Mouse (Mus musculus): ENCODE measurements at regions not wholly inside any gene's neighbourhood (a gene's known extent, or its start where the extent isn't known, plus 50 kb on each side); places are given as distances from the start of the nearest gene placed in this dataset.

DNA sequence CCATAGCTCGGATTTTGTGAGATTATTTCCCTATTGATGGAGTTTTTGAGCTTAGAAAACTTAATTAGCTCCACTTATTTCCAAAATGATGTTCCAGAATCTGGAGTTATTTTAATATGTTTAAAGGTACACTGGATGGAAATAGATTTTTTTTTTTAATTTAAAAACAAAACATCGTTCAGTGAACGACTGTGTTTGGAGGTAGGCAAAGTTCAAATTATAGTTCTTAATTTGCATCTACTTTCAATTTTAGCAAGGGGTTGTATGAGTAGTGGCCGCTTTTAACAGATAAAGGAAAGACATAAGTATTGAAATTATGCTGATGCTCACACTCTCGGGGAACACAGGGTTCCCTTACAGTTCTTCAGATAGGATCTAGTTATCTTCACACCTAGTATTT, 284.6 kb upstream of the Adgrl2 start:
- no peaks in the 10 kb centered on the region for H3K36me3 ChIP-seq
- no peak overlapping the region for H3K4me3 ChIP-seq (replicated peaks)
- peaks cover 6% of the 10 kb centered on the region; the same call in 1 of the 2 replicates for H3K4me1 ChIP-seq
- WGBS = 88% methylated on average over 5 of the region's 5 CpGs
- H3K27me3 ChIP-seq = no peaks in the 10 kb centered on the region
- H3K27ac ChIP-seq = no peak overlapping the region
- H3K9ac ChIP-seq = no peak overlapping the region
- H3K9me3 ChIP-seq (replicated peaks) = no peaks in the 10 kb centered on the region
- ATAC-seq (replicated peaks; ENCODE audit: low FRiP score) = no peak
- H3K4me2 ChIP-seq = no peak overlapping the region

DNA sequence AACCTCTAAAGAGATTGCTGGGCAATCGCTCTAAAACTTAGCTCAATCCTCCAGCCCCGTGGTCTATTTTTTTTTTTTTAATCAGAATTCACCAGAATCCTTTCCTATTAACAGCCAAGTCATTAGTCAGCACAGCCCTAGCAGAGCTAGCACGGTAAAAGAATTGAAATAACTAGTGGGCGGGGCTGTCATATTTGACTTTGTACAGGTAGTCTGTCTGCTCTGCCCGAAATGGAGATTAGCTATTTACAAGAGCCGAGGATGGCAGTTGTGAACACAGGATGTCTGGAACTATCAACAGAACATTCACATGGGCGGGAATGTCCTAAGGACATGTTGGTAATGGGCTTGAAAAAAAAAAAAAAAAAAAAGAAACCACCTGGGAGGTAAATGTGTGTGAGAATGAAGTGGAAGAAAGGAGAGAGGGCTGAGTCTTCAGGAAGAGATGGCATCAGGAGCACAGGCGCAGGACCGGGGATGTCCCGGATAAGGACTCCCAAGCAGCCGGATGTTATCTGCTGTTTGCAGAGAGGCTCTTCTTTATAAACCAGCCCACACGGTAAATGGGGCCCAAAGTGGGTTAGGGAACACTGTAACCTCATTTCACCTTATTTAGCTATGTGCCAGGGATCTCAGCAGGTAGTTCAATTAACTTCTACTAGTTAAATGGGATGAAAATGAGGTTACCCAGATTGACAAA, 283.8 kb upstream of the Adgrl2 start:
- Histone ChIP-seq H3K9ac (no peak overlapping the region), H3K9me3 (replicated peaks) (no peaks in the 10 kb centered on the region), H3K27ac (no peak overlapping the region; the same call in 1 of the 2 replicates), H3K4me3 (replicated peaks) (no peak overlapping the region), H3K36me3 (no peaks in the 10 kb centered on the region), H3K27me3 (no peaks in the 10 kb centered on the region), H3K4me1 (peaks cover 6% of the 10 kb centered on the region; the same call in 1 of the 2 replicates), H3K4me2 (peak overlapping the region; percentile 25)
- WGBS = 58% methylated on average over 12 of the region's 12 CpGs
- no peak for ATAC-seq (replicated peaks; ENCODE audit: low FRiP score)

DNA sequence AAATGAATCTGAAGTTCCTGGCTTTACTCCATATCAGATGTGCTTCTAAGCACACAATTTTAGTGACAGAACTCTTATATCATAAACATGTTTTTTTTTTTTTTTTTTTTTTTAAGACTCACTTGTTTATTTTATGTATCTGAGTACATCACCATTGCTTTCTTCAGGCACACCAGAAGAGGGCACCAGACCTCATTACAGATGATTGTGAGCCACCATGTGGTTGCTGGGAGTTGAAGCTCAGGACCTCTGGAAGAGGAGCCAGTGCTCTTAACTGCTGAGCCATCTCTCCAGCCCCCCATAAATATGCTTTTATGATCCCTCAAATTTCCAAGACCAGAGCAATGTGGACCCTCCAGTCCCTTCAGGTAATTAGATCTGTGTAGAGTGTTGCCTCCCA, 280.1 kb upstream of the Adgrl2 start:
- Histone ChIP-seq H3K27me3 (no peaks in the 10 kb centered on the region), H3K36me3 (no peaks in the 10 kb centered on the region), H3K4me2 (no peak overlapping the region), H3K4me3 (replicated peaks) (no peak overlapping the region), H3K9ac (no peak overlapping the region), H3K27ac (no peak overlapping the region), H3K9me3 (replicated peaks) (no peaks in the 10 kb centered on the region), H3K4me1 (peaks cover 6% of the 10 kb centered on the region; the same call in 1 of the 2 replicates)
- no peak for ATAC-seq (replicated peaks; ENCODE audit: low FRiP score)

- 54% methylated on average over 3 of the region's 3 CpGs for WGBS
- H3K4me1 ChIP-seq = peaks cover 1% of the 10 kb centered on the region; the same call in 1 of the 2 replicates
- ATAC-seq (replicated peaks; ENCODE audit: low FRiP score) = no peak
- H3K4me3 ChIP-seq (replicated peaks) = no peak overlapping the region
- H3K36me3 ChIP-seq = no peaks in the 10 kb centered on the region
- no peaks in the 10 kb centered on the region for H3K27me3 ChIP-seq
- no peak overlapping the region for H3K27ac ChIP-seq
- no peaks in the 10 kb centered on the region for H3K9me3 ChIP-seq (replicated peaks)
- H3K4me2 ChIP-seq = no peak overlapping the region
- H3K9ac ChIP-seq = no peak overlapping the region
Observed at GRCm38 (mm10) chr3:149262332-149262970, 272.1 kb upstream of the Adgrl2 start.

- no peak overlapping the region for H3K27ac ChIP-seq
- peaks cover 8% of the 10 kb centered on the region for H3K4me1 ChIP-seq
- no peaks in the 10 kb centered on the region for H3K36me3 ChIP-seq
- H3K4me3 ChIP-seq (replicated peaks) = no peak overlapping the region
- no peak for ATAC-seq (replicated peaks; ENCODE audit: low FRiP score)
- no peaks in the 10 kb centered on the region for H3K27me3 ChIP-seq
- 95% methylated on average over 6 of the region's 6 CpGs for WGBS
- no peaks in the 10 kb centered on the region for H3K9me3 ChIP-seq (replicated peaks)
- no peak overlapping the region for H3K9ac ChIP-seq
- no peak overlapping the region for H3K4me2 ChIP-seq
Observed at GRCm38 (mm10) chr3:149261764-149262163, 271.4 kb upstream of the Adgrl2 start.

GRCm38 (mm10) chr3:149258826-149259225, 268.5 kb upstream of the Adgrl2 start:
- H3K27ac ChIP-seq = no peak overlapping the region
- WGBS = 95% methylated on average over 6 of the region's 6 CpGs
- no peak overlapping the region for H3K4me2 ChIP-seq
- H3K9me3 ChIP-seq (replicated peaks) = no peaks in the 10 kb centered on the region
- H3K27me3 ChIP-seq = peaks cover 4% of the 10 kb centered on the region
- H3K36me3 ChIP-seq = no peaks in the 10 kb centered on the region
- ATAC-seq (replicated peaks; ENCODE audit: low FRiP score) = no peak
- H3K4me3 ChIP-seq (replicated peaks) = no peak overlapping the region
- H3K4me1 ChIP-seq = peaks cover 15% of the 10 kb centered on the region
- no peak overlapping the region for H3K9ac ChIP-seq

DNA sequence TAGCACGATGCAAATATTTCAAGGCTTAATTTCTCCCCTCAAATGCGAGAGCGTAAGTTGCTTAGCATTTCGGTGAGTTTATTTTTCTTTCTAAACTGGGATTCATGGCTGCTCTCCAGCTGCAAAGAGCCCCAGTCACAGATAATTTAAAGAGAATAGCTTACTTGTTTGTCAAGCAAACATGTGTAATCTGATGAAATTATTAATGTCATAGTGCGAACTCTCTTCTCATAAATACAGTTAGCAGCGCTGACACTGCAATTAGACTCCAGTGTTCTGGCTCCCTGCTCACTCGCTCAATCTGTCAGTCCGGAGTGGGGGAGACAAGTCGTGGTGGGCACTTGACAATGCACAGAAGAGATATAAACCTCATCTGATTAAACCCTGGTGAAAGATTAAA, 266.5 kb upstream of the Adgrl2 start:
- H3K36me3 ChIP-seq = no peaks in the 10 kb centered on the region
- H3K4me2 ChIP-seq = peak overlapping the region; percentile 27
- WGBS = 32% methylated on average over 9 of the region's 9 CpGs
- H3K27ac ChIP-seq = no peak overlapping the region
- peaks cover 4% of the 10 kb centered on the region for H3K27me3 ChIP-seq
- H3K9ac ChIP-seq = no peak overlapping the region
- no peak for ATAC-seq (replicated peaks; ENCODE audit: low FRiP score)
- no peak overlapping the region for H3K4me3 ChIP-seq (replicated peaks)
- no peaks in the 10 kb centered on the region for H3K9me3 ChIP-seq (replicated peaks)
- peaks cover 15% of the 10 kb centered on the region for H3K4me1 ChIP-seq

DNA sequence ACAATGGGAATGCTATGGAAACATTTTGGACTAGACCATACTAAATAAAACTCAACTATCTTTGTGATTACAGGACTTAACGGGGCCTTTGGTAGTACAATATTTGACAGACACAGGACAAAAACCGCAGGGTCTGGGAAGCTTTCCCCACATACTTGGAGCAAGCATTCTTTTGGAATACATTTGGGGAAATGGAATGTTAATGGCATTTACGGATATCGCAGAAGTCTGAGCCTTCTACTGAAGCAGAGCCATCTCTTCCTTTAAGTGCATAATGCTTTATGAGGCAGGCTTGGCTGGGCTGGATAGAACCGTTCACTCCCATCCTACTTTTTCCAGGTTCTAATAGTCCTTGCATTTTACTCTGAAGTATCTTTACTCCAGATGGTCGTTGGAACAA, 262.7 kb upstream of the Adgrl2 start:
- no peak overlapping the region for H3K4me2 ChIP-seq
- H3K36me3 ChIP-seq = no peaks in the 10 kb centered on the region
- peaks cover 4% of the 10 kb centered on the region for H3K27me3 ChIP-seq
- no peak overlapping the region for H3K4me3 ChIP-seq (replicated peaks)
- no peaks in the 10 kb centered on the region for H3K9me3 ChIP-seq (replicated peaks)
- H3K4me1 ChIP-seq = peaks cover 15% of the 10 kb centered on the region
- 77% methylated on average over 6 of the region's 6 CpGs for WGBS
- ATAC-seq (replicated peaks; ENCODE audit: low FRiP score) = no peak
- H3K9ac ChIP-seq = no peak overlapping the region
- no peak overlapping the region for H3K27ac ChIP-seq

DNA sequence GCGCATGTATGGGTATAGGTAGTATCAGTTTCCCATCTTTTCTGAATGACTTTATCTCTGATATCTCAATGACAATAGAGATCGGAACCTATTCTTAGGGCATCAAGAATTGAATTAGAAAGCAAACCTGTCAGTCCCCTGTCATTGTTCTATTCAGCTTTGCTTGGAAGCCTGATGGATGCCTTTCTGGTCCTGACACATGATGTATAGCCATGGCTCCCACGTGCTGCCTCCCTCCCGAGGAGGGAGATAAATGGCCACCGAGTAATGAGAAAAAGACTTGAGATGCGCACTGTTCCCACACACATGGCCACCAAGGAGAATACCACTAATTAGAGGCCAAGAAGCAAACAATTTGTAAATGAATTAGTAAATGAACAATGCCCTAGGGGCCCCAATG, 261.8 kb upstream of the Adgrl2 start:
- Histone ChIP-seq H3K4me2 (no peak overlapping the region), H3K27me3 (peaks cover 4% of the 10 kb centered on the region), H3K4me3 (replicated peaks) (no peak overlapping the region), H3K9me3 (replicated peaks) (no peaks in the 10 kb centered on the region), H3K9ac (no peak overlapping the region), H3K27ac (no peak overlapping the region), H3K4me1 (peaks cover 11% of the 10 kb centered on the region), H3K36me3 (no peaks in the 10 kb centered on the region)
- WGBS = 56% methylated on average over 6 of the region's 6 CpGs
- ATAC-seq (replicated peaks; ENCODE audit: low FRiP score) = no peak

DNA sequence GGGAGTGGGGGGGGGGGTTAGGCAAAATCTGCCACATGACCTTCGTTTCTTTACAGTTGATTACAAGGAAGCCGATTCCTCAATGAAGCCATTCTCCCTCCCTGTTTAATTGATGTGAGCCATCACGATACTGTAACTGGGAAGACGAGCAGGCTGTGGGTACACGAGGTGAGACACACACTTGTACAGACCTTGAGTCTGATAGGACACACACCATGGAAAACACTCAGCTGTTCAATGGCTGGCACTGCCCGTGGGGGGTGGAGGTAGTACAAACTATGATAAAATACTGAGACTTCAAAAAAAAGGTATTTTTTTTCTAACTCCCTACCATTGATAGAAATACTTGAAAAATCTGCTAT, 257.3 kb upstream of the Adgrl2 start:
- H3K9ac ChIP-seq = no peak overlapping the region
- no peaks in the 10 kb centered on the region for H3K36me3 ChIP-seq
- H3K4me3 ChIP-seq (replicated peaks) = no peak overlapping the region
- 61% methylated on average over 6 of the region's 6 CpGs for WGBS
- no peaks in the 10 kb centered on the region for H3K27me3 ChIP-seq
- H3K4me2 ChIP-seq = no peak overlapping the region
- H3K27ac ChIP-seq = no peak overlapping the region
- no peak for ATAC-seq (replicated peaks; ENCODE audit: low FRiP score)
- no peaks in the 10 kb centered on the region for H3K9me3 ChIP-seq (replicated peaks)
- 0 out of 2 replicates have a peak, but pooled peaks cover 4% of the 10 kb centered on the region for H3K4me1 ChIP-seq

DNA sequence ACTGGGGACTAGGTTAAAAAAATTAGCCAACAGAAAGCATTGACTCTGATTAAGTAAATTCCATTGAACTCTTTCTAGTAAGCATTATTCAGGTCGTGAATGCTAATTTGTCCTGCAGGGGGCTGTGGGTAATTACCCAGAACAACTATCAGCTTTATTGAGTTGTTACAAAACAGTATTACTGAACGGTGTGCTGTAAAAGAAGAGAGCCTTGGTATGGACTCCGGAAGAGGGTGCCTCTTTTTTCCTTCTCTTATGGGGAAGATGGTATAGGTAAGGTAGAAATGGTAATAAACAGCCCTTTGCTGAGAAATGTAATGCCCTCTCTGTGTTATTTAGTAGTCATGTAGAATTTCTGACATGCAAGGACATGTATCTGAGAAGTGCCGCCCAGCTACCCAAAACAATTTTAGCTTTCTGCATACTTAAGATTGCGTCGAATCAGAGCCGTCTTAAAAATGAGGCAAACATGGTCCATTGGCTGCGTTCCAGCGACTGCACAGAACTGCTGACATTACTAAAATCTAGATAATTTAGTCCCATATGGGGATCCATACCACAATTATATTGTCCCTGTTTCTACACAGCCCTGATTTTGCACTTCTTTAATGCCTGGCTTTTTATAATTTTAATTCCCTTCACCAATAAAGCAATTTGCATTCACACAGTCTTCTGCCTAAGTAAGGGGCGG, 256.7 kb upstream of the Adgrl2 start:
- Histone ChIP-seq H3K9ac (no peak overlapping the region), H3K27ac (no peak overlapping the region), H3K36me3 (no peaks in the 10 kb centered on the region), H3K9me3 (replicated peaks) (no peaks in the 10 kb centered on the region), H3K4me3 (replicated peaks) (no peak overlapping the region), H3K4me2 (no peak overlapping the region), H3K27me3 (no peaks in the 10 kb centered on the region), H3K4me1 (0 out of 2 replicates have a peak, but pooled peaks cover 4% of the 10 kb centered on the region)
- no peak for ATAC-seq (replicated peaks; ENCODE audit: low FRiP score)
- WGBS = 48% methylated on average over 10 of the region's 10 CpGs

- Histone ChIP-seq H3K4me2 (no peak overlapping the region), H3K4me1 (no peaks in the 10 kb centered on the region), H3K27ac (no peak overlapping the region), H3K9ac (no peak overlapping the region), H3K27me3 (no peaks in the 10 kb centered on the region), H3K4me3 (replicated peaks) (no peak overlapping the region), H3K36me3 (no peaks in the 10 kb centered on the region), H3K9me3 (replicated peaks) (no peaks in the 10 kb centered on the region)
- WGBS = 92% methylated on average over 3 of the region's 3 CpGs
- ATAC-seq (replicated peaks; ENCODE audit: low FRiP score) = no peak
Observed at GRCm38 (mm10) chr3:149239664-149240063, 249.3 kb upstream of the Adgrl2 start.

Data from kidney, embryonic 15.5 days (tissue).